Mouse (Mus musculus) hindbrain, embryonic 10.5 days (tissue): Measurements from ENCODE around the gene Dnph1. TPM values are rescaled to one million over a fixed set of nuclear protein-coding genes. Genes with fewer than 3 reads are reported as not detected.

Source experiments
- DNase-seq: peaks from one replicate; pipeline ENCODE4 v3.0.0-alpha.2; 2017; ENCODE audit warnings: low spot score
- H3K27ac ChIP-seq: fragments of 300-500 bp; sonication (generic); 2 replicates; pipeline ENCODE4 v1.5.1; 2016; ENCODE audit warnings: mild to moderate bottlenecking, moderate library complexity
- H3K27me3 ChIP-seq: fragments of 300-500 bp; sonication (generic); 2 replicates; pipeline ENCODE4 v1.6.1; 2016; ENCODE audit warnings: mild to moderate bottlenecking; ENCODE audit not compliant: poor library complexity, insufficient read depth, severe bottlenecking
- H3K36me3 ChIP-seq: fragments of 300-500 bp; sonication (generic); 2 replicates; pipeline ENCODE4 v1.6.1; 2016; ENCODE audit warnings: mild to moderate bottlenecking, moderate library complexity
- H3K4me1 ChIP-seq: fragments of 300-500 bp; sonication (generic); replicated peaks from 2 replicates; pipeline ENCODE4 v1.6.1; 2016; ENCODE audit warnings: mild to moderate bottlenecking
- H3K4me3 ChIP-seq: fragments of 300-500 bp; sonication (generic); 2 replicates; pipeline ENCODE4 v1.5.1; 2016; ENCODE audit warnings: mild to moderate bottlenecking, moderate library complexity
- H3K9me3 ChIP-seq: fragments of 300-500 bp; sonication (generic); 2 replicates; pipeline ENCODE4 v1.6.1; 2016; ENCODE audit warnings: mild to moderate bottlenecking, moderate library complexity
- WGBS: fragments of 180-500 bp; shearing (Covaris S2); methylation state at CpG from one replicate; pipeline ENCODE4 v1.1.7; 2016; 5-methylcytosine and 5-hydroxymethylcytosine counted together
- polyA plus RNA-seq: library from polyadenylated mRNA; unstranded; fragments of >200 nt; fragmentation: Nextera tagmentation; extraction: Ambion mirVana; gene quantifications from 2 replicates; pipeline ENCODE4 v1.2.1, GENCODE M21; 2016

Dnph1 gene
- 75.2 and 91.2 TPM in 2 replicates for polyA plus RNA-seq

DNA sequence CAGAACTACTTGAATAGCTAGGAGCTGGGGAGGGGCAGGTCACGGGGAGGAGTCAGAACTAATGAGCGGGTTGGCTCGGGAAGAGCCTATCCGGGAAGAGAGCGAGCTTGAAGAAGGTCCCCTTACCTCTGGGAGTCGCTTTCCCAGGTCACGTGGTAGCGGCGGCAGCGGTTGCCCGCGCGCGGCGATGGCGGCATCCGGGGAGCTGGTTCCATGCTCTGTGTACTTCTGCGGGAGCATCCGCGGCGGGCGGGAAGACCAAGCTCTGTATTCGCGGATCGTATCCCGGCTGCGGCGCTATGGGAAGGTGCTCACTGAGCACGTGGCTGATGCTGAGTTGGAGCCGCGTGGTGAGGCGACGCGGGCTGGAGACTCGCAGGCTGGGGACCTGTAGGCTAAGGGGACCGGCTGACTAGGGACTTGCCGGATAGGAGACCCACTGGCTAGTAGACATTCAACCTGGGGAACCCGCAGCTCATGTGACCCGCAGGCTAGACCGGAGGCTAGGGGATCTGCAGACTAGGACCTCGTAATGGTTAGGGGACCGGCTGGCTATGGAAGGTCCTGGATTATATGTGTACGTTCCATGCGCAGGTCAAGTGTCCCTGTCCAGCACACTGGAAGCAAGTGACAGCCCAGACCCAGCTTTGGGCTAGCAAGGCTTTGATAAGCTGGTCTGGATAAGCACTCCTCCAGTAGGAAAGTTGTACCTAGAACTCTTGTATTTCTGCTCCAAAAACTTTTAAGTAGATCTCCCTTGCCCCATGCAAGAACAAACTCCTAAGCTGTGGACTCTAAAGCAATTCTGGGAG lies at the start of gene Dnph1:
TSS of gene Dnph1 (plus strand) at position 89 of the 812 bp plus-strand sequence.
- Histone ChIP-seq H3K9me3 (no peaks in the 10 kb centered on the region), H3K27me3 (peaks cover 30% of the 10 kb centered on the region), H3K36me3 (peaks cover 36% of the 10 kb centered on the region), H3K4me3 (peak within 1 kb of the TSS; percentile 80), H3K27ac (peak within 1 kb of the TSS; percentile 93), H3K4me1 (peaks cover 19% of the 10 kb centered on the region)
- DNase-seq = peak; percentile 90
- WGBS = under 1% methylated on average over 44 of the region's 44 CpGs

DNA sequence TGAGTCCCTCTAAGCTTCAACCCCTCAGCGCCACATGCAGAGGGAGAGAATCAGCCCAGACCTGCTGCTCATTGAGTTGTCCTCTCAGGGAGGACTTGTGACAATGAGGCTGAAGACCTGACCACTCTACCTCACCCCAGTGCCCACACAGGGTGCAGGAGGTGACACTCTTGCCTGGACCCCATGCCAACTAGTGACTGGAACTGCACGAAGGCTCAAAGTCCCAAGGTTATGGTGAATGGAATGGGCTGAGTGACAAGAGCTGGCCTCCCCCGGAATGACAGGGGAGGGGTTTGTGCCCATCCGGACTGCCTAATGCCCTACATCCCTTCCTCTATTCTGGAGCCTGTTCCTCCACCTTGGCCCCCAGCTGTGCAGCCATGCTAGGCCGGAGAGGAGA lies 43.8 kb upstream of the Dnph1 start:
- Histone ChIP-seq H3K9me3 (no peaks in the 10 kb centered on the region), H3K27me3 (peaks cover 77% of the 10 kb centered on the region), H3K36me3 (0 out of 2 replicates have a peak, but pooled peaks cover 3% of the 10 kb centered on the region), H3K27ac (0 out of 2 replicates have a peak overlapping the region, but pooled peaks have one; percentile 82), H3K4me3 (no peak overlapping the region; the same call in 1 of the 2 replicates), H3K4me1 (peaks cover 48% of the 10 kb centered on the region)
- DNase-seq = no peak
- WGBS = 28% methylated on average over 5 of the region's 5 CpGs

DNA sequence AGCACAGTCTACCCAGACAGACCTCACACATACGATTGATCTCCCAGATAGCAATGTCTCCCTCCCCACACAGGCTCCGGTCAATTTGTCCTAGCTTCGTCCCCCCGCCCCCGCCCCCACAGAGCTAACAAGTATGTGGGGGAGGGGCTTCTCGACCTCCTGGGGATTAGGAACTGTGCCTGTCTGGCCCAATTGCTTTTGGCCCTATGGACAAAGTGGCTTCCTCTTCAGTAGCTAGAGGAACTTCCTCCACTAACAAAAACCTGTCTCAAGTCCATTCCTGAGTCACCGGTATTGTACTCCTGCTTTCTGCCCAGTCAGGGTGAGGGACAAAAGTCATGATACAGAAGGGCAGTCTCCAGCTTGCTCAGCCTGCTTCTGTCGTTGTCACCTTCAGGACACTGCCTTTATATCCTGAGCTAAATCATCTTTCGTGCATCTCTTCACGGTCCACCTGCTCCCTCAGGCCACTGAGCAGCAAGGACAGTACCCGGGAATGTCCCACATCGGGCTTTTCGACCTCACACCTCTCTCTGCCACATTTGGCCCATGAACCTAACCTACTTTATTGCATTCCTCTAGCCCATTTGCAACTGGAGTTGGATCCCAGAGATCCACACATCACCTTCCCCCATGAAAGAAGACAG lies 43.1 kb upstream of the Dnph1 start:
- peak; percentile 25 for DNase-seq
- peaks cover 47% of the 10 kb centered on the region for H3K4me1 ChIP-seq
- H3K4me3 ChIP-seq = peak overlapping the region; percentile 58
- 0 out of 2 replicates have a peak, but pooled peaks cover 3% of the 10 kb centered on the region for H3K36me3 ChIP-seq
- WGBS = 7% methylated on average over 13 of the region's 13 CpGs
- H3K27me3 ChIP-seq = peaks cover 79% of the 10 kb centered on the region
- H3K9me3 ChIP-seq = no peaks in the 10 kb centered on the region
- H3K27ac ChIP-seq = peak overlapping the region; percentile 82

DNA sequence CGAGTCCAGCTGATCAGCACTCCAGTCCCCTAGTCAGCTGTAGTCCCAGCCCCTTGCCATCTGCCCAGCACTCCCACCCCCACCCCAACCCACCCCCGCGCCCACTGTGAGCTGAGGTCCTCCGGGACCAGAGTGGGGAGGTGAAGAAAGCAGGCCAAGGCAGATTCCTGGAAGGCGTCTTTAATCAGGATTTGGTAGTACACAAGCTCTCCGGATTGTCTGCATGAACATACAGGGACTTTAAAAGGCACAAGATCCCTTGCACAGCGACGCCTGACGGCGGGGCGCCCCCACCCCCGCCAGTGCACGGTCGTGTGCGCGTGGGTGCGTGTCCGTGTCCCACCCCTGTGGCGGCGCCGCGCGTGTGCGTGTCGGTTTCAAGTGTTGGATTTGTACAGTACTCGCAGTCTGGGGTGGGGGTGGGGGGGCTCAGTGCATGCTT lies 42.5 kb upstream of the Dnph1 start:
- Histone ChIP-seq H3K27ac (peak overlapping the region; percentile 82), H3K9me3 (no peaks in the 10 kb centered on the region), H3K4me1 (peaks cover 51% of the 10 kb centered on the region), H3K4me3 (peak overlapping the region; percentile 58), H3K36me3 (0 out of 2 replicates have a peak, but pooled peaks cover 3% of the 10 kb centered on the region), H3K27me3 (peaks cover 79% of the 10 kb centered on the region)
- WGBS = 1% methylated on average over 26 of the region's 26 CpGs
- peak; percentile 47 for DNase-seq

DNA sequence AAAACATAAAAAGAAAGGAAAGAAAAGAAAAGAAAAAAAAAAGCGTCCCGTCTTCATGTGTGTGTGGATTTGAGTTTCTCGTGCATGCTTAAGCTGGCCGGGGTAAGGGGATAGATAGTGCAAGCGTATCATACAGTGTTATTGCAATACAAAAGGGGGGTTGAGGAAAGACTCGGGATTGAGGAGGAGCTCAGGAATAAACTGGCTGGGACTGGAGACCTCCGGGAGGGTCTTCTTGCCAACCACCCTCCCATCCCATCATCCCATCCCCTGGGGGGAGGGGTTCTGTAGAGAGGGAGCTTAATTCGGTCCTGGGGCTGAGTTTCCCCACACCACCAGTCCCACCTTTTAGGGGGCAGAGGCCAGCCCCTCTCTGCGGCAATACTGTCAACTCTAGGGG lies 42.0 kb upstream of the Dnph1 start:
- under 1% methylated on average over 9 of the region's 9 CpGs for WGBS
- Histone ChIP-seq H3K36me3 (0 out of 2 replicates have a peak, but pooled peaks cover 3% of the 10 kb centered on the region), H3K4me3 (peak overlapping the region; percentile 58), H3K9me3 (no peaks in the 10 kb centered on the region), H3K4me1 (peaks cover 51% of the 10 kb centered on the region), H3K27ac (peak overlapping the region; percentile 82), H3K27me3 (peaks cover 79% of the 10 kb centered on the region)
- DNase-seq = peak; percentile 34

DNA sequence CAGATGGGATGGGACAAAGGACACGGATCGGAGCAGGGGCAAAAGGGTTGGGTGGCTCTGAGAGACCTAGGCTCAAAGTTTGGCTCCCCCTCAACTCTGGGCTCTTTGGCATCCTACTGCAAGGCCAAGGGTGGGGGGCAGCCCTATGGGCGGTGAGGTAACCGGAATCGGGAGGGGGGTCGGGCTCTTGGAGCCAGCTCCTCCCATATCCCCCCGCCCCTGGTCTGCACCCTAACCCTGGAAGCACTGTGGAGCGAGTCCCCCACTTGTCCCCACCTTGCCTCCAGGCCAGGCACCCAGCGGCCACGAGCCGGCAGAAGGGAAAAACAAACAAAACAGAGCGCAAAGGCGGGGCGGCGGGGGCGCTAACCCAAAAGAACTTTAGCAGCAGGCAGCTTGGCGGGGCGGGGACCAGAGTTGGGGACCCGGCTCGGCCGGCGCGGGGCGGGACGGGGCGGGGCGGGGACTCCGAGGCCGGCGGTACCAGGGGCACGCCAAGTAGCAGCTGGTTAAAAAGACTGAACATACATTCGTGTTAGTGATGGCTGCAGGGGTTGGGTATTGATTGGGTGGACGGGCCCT lies 41.3 kb upstream of the Dnph1 start:
- peaks cover 86% of the 10 kb centered on the region for H3K27me3 ChIP-seq
- peaks cover 53% of the 10 kb centered on the region for H3K4me1 ChIP-seq
- no peaks in the 10 kb centered on the region for H3K9me3 ChIP-seq
- peaks cover 6% of the 10 kb centered on the region; the same call in 1 of the 2 replicates for H3K36me3 ChIP-seq
- H3K4me3 ChIP-seq = peak overlapping the region; percentile 58
- DNase-seq = peak; percentile 67
- peak overlapping the region; percentile 82 for H3K27ac ChIP-seq
- under 1% methylated on average over 33 of the region's 33 CpGs for WGBS

DNA sequence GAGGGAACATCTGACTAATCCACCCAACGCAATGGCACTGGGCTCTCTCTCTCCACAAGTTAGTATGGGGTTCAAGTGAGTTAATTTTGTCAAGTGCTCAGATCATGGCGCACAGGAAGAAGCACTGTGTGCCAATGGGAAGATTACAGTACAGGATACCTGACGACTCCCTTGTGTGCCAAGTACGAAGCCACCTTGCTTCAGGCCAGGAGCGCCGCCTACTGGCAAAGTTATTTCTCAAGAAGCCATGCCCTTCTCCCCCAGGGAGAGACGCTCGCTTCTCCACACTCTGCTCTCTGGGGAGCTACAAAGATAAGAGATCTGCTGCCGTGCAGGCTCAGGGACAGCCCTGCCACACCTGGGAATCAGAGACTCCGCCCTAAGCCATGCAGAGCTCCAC lies 38.7 kb upstream of the Dnph1 start:
- H3K4me1 ChIP-seq = peaks cover 62% of the 10 kb centered on the region
- no peak overlapping the region for H3K4me3 ChIP-seq
- WGBS = 14% methylated on average over 10 of the region's 10 CpGs
- H3K36me3 ChIP-seq = peaks cover 4% of the 10 kb centered on the region; the same call in 1 of the 2 replicates
- H3K27ac ChIP-seq = no peak overlapping the region
- peaks cover 98% of the 10 kb centered on the region for H3K27me3 ChIP-seq
- H3K9me3 ChIP-seq = no peaks in the 10 kb centered on the region
- DNase-seq = no peak

DNA sequence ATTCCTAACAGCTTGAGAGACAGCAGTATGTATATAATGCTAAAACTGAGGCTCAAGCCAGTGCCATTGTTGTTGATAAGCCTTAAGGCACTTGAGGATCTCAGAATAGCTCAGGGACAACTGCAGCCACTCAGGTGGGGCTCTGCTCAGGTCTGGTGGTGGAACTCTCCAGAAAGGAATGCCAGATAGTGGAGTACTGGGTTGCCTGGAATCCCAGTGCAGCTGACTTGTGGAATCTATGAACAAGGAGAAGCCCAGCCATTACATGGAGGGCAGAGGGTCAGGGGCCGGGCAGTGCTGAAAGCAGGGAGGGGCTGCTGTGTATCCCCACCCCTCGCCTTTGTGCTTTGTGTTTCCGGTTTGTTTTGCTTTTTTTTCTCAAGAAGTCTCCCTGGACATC lies 38.1 kb upstream of the Dnph1 start:
- no peaks in the 10 kb centered on the region for H3K9me3 ChIP-seq
- H3K4me1 ChIP-seq = peaks cover 55% of the 10 kb centered on the region
- peaks cover 4% of the 10 kb centered on the region; the same call in 1 of the 2 replicates for H3K36me3 ChIP-seq
- DNase-seq = no peak
- no peak overlapping the region for H3K4me3 ChIP-seq
- H3K27ac ChIP-seq = no peak overlapping the region
- WGBS = 22% methylated on average over 3 of the region's 3 CpGs
- peaks cover 96% of the 10 kb centered on the region for H3K27me3 ChIP-seq

DNA sequence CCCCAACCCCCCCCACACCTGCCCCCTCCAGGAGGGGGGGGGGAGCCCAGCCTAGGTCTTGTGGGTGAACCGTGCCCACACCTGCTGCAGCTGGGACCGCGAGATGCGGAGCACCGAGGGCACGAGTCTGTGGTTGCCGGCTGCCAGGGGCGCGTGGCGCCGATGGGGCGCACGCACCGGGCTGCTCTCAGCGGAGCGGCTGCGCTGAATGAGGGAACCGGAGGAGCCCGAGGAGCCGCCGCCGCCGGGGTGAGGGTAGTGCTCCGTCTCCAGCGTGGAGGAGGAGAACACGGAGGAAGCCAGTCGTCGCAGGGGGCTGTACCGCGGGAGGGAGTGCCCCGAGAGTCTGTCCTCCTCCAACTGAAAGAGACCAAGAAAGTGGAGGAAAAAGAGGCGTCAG lies 35.8 kb upstream of the Dnph1 start:
- no peak for DNase-seq
- peaks cover 4% of the 10 kb centered on the region; the same call in 1 of the 2 replicates for H3K36me3 ChIP-seq

DNA sequence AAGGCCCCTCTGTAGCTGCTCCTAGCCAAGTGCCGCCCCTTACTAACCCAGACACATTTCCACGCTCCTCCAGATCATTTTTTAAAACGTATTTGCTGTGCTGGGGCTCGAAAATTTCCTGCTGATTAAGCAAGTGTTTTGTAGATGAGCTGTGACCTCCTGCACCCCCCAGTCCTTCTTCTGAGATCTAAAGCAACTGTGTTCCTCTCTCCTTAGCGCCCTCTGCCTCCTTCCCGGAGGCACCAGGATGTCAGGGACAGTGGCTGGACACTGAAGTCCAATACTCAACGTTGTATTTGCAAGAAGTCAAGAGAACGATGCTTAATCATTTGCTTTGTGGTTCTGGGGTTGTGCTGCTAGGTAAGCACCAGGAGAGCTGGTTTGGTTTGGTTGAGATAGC lies 35.2 kb upstream of the Dnph1 start:
- H3K4me3 ChIP-seq = peak overlapping the region; percentile 46
- H3K4me1 ChIP-seq = peaks cover 26% of the 10 kb centered on the region
- peaks cover 4% of the 10 kb centered on the region; the same call in 1 of the 2 replicates for H3K36me3 ChIP-seq
- no peak for DNase-seq
- 14% methylated on average over 8 of the region's 8 CpGs for WGBS
- no peaks in the 10 kb centered on the region for H3K9me3 ChIP-seq
- H3K27me3 ChIP-seq = peaks cover 67% of the 10 kb centered on the region
- no peak overlapping the region for H3K27ac ChIP-seq

More for the DNA sequence above, 35.8 kb upstream of the Dnph1 start:
- Histone ChIP-seq H3K27ac (peak overlapping the region; percentile 50; the same call in 1 of the 2 replicates), H3K4me3 (peak overlapping the region; percentile 46), H3K9me3 (no peaks in the 10 kb centered on the region), H3K27me3 (peaks cover 74% of the 10 kb centered on the region), H3K4me1 (peaks cover 33% of the 10 kb centered on the region)
- WGBS = 1% methylated on average over 32 of the region's 32 CpGs

DNA sequence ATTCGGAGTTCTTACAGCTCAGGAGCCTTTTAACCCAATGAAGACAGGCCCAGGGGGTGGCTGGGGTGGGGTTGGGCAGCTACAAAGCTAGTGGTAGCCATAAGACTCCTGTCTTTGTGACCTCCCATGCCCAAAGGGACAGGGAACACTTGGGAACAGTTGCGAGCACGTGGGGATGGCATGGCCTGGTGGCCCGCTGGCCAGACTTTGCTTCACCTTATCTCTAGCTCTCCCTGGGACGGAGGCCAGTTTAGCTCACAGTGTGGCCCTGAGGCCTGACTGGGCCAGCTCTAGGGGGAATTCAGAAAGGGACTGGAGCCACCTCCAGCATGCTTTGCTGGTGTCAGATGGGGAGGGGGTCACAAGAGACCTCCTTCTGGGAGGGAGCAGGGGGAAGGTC lies 34.3 kb upstream of the Dnph1 start:
- WGBS = 85% methylated on average over 5 of the region's 5 CpGs
- Histone ChIP-seq H3K36me3 (peaks cover 13% of the 10 kb centered on the region), H3K4me3 (no peak overlapping the region)

DNA sequence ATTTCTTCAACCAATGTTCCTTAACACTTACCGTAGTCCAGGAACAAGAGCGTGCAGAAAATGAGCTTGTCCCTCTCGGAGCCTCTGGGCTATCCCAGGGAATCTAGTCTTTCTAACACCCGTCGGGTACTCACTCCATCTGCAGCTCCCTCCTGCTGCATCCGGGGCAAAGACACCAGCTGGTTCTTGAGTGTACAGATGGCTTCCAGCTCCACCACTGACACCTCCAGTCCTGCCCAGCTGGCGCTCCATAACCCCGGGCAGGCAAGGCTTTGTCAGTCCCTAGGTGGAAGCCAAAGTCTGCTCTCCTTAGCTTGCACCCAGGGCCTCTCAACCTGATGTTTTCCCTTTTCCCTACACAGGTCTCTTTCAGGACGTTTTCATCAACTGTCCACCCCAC lies 28.7 kb upstream of the Dnph1 start:
- H3K4me1 ChIP-seq = peaks cover 23% of the 10 kb centered on the region
- no peak for DNase-seq
- 62% methylated on average over 9 of the region's 9 CpGs for WGBS
- H3K27ac ChIP-seq = 0 out of 2 replicates have a peak overlapping the region, but pooled peaks have one; percentile 36
- H3K9me3 ChIP-seq = no peaks in the 10 kb centered on the region
- no peak overlapping the region for H3K4me3 ChIP-seq
- H3K27me3 ChIP-seq = peaks cover 4% of the 10 kb centered on the region; the same call in 1 of the 2 replicates
- H3K36me3 ChIP-seq = peaks cover 49% of the 10 kb centered on the region

More for the DNA sequence above, 34.3 kb upstream of the Dnph1 start:
- Histone ChIP-seq H3K27ac (no peak overlapping the region), H3K27me3 (peaks cover 58% of the 10 kb centered on the region), H3K4me1 (peaks cover 28% of the 10 kb centered on the region), H3K9me3 (no peaks in the 10 kb centered on the region)
- no peak for DNase-seq
